Comparison of ENCODE assay signal across 14 mouse cellular contexts in genomic region chr5:121144441-121145238, GRCm38 (mm10). TPM values are rescaled to one million over a fixed set of nuclear protein-coding genes. Genes with fewer than 3 reads are reported as not detected.
DNase-seq lines count a peak whose midpoint lies in the region; ATAC-seq and TF ChIP-seq lines count a peak whose summit lies in the region.
"Had no signal": no experiment of that assay in that cellular context is flagged by ENCODE, and none has a peak within 500 bp of the region (broad histone marks: within the 10 kb centered on the region; RNA-seq: fewer than 3 reads in every experiment).

No protein-coding gene starts in this region.

- H3K27ac ChIP-seq in hindbrain, postnatal 0 days, result peak overlapping the region; percentile 17; the same call in 1 of the 2 replicates
- no peak overlapping the region; the same call in 1 of the 2 replicates for H3K27ac ChIP-seq in hindbrain, embryonic 16.5 days (ENCODE audit: low read depth, low read length)
- H3K27ac ChIP-seq: embryonic facial prominence, embryonic 13.5 days; lung, embryonic 15.5 days; stomach, postnatal 0 days had no signal

- no peaks in the 10 kb centered on the region for H3K27me3 ChIP-seq in hindbrain, postnatal 0 days (ENCODE audit: insufficient read depth, low read length)
- no peaks in the 10 kb centered on the region for H3K27me3 ChIP-seq in hindbrain, embryonic 16.5 days (replicated peaks; ENCODE audit: control insufficient read depth, insufficient read depth, low read length)
- no peaks in the 10 kb centered on the region for H3K27me3 ChIP-seq in megakaryocyte, embryonic 14.5 days (replicated peaks)
- H3K27me3 ChIP-seq: embryonic facial prominence, embryonic 13.5 days; lung, embryonic 15.5 days had no signal

- no peaks in the 10 kb centered on the region for H3K9me3 ChIP-seq in hindbrain, postnatal 0 days (ENCODE audit: low read length)
- no peaks in the 10 kb centered on the region for H3K9me3 ChIP-seq in hindbrain, embryonic 16.5 days (ENCODE audit: control insufficient read depth, low read length)
- no peaks in the 10 kb centered on the region for H3K9me3 ChIP-seq in megakaryocyte, embryonic 14.5 days
- H3K9me3 ChIP-seq: embryonic facial prominence, embryonic 13.5 days; lung, embryonic 15.5 days had no signal

- H3K4me1 ChIP-seq in hindbrain, postnatal 0 days (ENCODE audit: insufficient read depth, low read length), result peaks cover 17% of the 10 kb centered on the region; the same call in 1 of the 2 replicates
- H3K4me1 ChIP-seq in hindbrain, embryonic 16.5 days (ENCODE audit: control insufficient read depth, insufficient read depth, low read depth, low read length), result peaks cover 9% of the 10 kb centered on the region
- peaks cover 96% of the 10 kb centered on the region for H3K4me1 ChIP-seq in megakaryocyte, embryonic 14.5 days
- H3K4me1 ChIP-seq: embryonic facial prominence, embryonic 13.5 days; lung, embryonic 15.5 days had no signal

- no peak for TF ChIP-seq CTCF in hindbrain, postnatal 0 days (IDR thresholded peaks at IDR 0.05; ENCODE audit: low read depth)

- H3K4me2 ChIP-seq in hindbrain, postnatal 0 days (ENCODE audit: low read depth, low read length), result no peak overlapping the region
- no peak overlapping the region for H3K4me2 ChIP-seq in hindbrain, embryonic 16.5 days (ENCODE audit: low read length)
- H3K4me2 ChIP-seq: embryonic facial prominence, embryonic 13.5 days; lung, embryonic 15.5 days had no signal

- H3K9ac ChIP-seq in hindbrain, postnatal 0 days (replicated peaks; ENCODE audit: low read length), result no peak overlapping the region
- H3K9ac ChIP-seq in hindbrain, embryonic 16.5 days (ENCODE audit: low read depth, low read length), result no peak overlapping the region
- H3K9ac ChIP-seq: embryonic facial prominence, embryonic 13.5 days; lung, embryonic 15.5 days had no signal

- peak; percentile 38 for DNase-seq in adrenal gland, adult 2 months
- DNase-seq in adrenal gland, postnatal 10 days, result no peak
- DNase-seq in hindbrain, postnatal 0 days (ENCODE audit: low spot score), result no peak
- peak; percentile 33 to 60 for DNase-seq in kidney, postnatal 36 days
- no peak for DNase-seq in yolk sac, embryonic 10.5 days (ENCODE audit: low spot score)
- DNase-seq: adrenal gland, postnatal 25 days; liver had no signal

- no peak overlapping the region for H3K4me3 ChIP-seq in hindbrain, postnatal 0 days (ENCODE audit: low read length)
- H3K4me3 ChIP-seq in hindbrain, embryonic 16.5 days (ENCODE audit: low read length), result no peak overlapping the region
- peak overlapping the region; percentile 42 for H3K4me3 ChIP-seq in megakaryocyte, embryonic 14.5 days (replicated peaks)
- H3K4me3 ChIP-seq: embryonic facial prominence, embryonic 13.5 days; lung, embryonic 15.5 days had no signal

- WGBS in hindbrain, postnatal 0 days, result 52% methylated on average over 13 of the region's 13 CpGs
- WGBS in hindbrain, embryonic 16.5 days, result 66% methylated on average over 13 of the region's 13 CpGs

- H3K36me3 ChIP-seq in hindbrain, postnatal 0 days (ENCODE audit: insufficient read depth, low read length), result peaks cover 31% of the 10 kb centered on the region; the same call in 1 of the 2 replicates
- peaks cover 12% of the 10 kb centered on the region for H3K36me3 ChIP-seq in hindbrain, embryonic 16.5 days (ENCODE audit: control insufficient read depth, insufficient read depth, low read length)
- H3K36me3 ChIP-seq in megakaryocyte, embryonic 14.5 days (replicated peaks; ENCODE audit: low read length), result peaks cover 98% of the 10 kb centered on the region

- ATAC-seq in hindbrain, postnatal 0 days, result no peak
- ATAC-seq in hindbrain, embryonic 16.5 days, result no peak
- ATAC-seq in megakaryocyte, adult 5-6 weeks (ENCODE audit: poor library complexity, severe bottlenecking), result no peak
- ATAC-seq: intestine, embryonic 16.5 days had no signal

RNA-seq across cellular contexts. Expression of gene Ptpn11, which starts 46.6 kb away (rescaled TPM):
- 100 to 1,000 TPM in 1 of 2 experiments, 10 to 100 TPM in 1; 97.6 to 121 TPM for total RNA-seq in adrenal gland, adult 2 months (2021)
- polyA plus RNA-seq in adrenal gland, adult 2 months (2012; rRNA removed), result 24.4 and 26.2 TPM in 2 replicates
- 10 to 100 TPM; 85.8 to 88.5 TPM for total RNA-seq in adrenal gland, postnatal 10 days (2021)
- 47.5 and 54.7 TPM in 2 replicates for total RNA-seq in hindbrain, postnatal 0 days (2014; rRNA removed)
- polyA plus RNA-seq in hindbrain, postnatal 0 days (2015; fragmentation: Nextera tagmentation; extraction: Ambion mirVana), result 27.9 and 28.4 TPM in 2 replicates
- 18.8 and 20.9 TPM in 2 replicates for polyA plus RNA-seq in hindbrain, embryonic 16.5 days (2015; fragmentation: Nextera tagmentation; extraction: Ambion mirVana)
- polyA plus RNA-seq in megakaryocyte, embryonic 14.5 days (2012; ENCODE audit: insufficient read depth, low replicate concordance), result 45.4 and 67.9 TPM in 2 replicates
- 20.1 and 20.2 TPM in 2 replicates for total RNA-seq in megakaryocyte, adult 5-6 weeks (2015)
- 37.8 and 40.9 TPM in 2 replicates for total RNA-seq in megakaryocyte, adult 5-6 weeks (2017)

RNA-seq across cellular contexts. Expression of gene Rpl6, which starts 59.6 kb away (rescaled TPM):
- total RNA-seq in adrenal gland, adult 2 months (2021), result 1,000 to 10,000 TPM; 1,030 to 1,071 TPM
- 157 and 194 TPM in 2 replicates for polyA plus RNA-seq in adrenal gland, adult 2 months (2012; rRNA removed)
- 1,000 to 10,000 TPM; 1,004 to 1,027 TPM for total RNA-seq in adrenal gland, postnatal 10 days (2021)
- total RNA-seq in hindbrain, postnatal 0 days (2014; rRNA removed), result 343 and 354 TPM in 2 replicates
- 359 and 380 TPM in 2 replicates for polyA plus RNA-seq in hindbrain, postnatal 0 days (2015; fragmentation: Nextera tagmentation; extraction: Ambion mirVana)
- polyA plus RNA-seq in hindbrain, embryonic 16.5 days (2015; fragmentation: Nextera tagmentation; extraction: Ambion mirVana), result 318 and 333 TPM in 2 replicates
- polyA plus RNA-seq in megakaryocyte, embryonic 14.5 days (2012; ENCODE audit: insufficient read depth, low replicate concordance), result 95.5 and 547 TPM in 2 replicates
- 1,545 and 1,566 TPM in 2 replicates for total RNA-seq in megakaryocyte, adult 5-6 weeks (2015)
- total RNA-seq in megakaryocyte, adult 5-6 weeks (2017), result 945 and 954 TPM in 2 replicates

Comparison
In these comparisons a context has a peak if more than half of its experiments do, and no peak if none do; other contexts are left out.
1. DNase-seq: peak in adrenal gland, adult 2 months (single experiment) and kidney, postnatal 36 days (2 of 2); none in adrenal gland, postnatal 10 days (single experiment), hindbrain, postnatal 0 days (single experiment) and yolk sac, embryonic 10.5 days (single experiment).